ENCODE assay signal across 8 mouse cellular contexts in the genomic region with DNA sequence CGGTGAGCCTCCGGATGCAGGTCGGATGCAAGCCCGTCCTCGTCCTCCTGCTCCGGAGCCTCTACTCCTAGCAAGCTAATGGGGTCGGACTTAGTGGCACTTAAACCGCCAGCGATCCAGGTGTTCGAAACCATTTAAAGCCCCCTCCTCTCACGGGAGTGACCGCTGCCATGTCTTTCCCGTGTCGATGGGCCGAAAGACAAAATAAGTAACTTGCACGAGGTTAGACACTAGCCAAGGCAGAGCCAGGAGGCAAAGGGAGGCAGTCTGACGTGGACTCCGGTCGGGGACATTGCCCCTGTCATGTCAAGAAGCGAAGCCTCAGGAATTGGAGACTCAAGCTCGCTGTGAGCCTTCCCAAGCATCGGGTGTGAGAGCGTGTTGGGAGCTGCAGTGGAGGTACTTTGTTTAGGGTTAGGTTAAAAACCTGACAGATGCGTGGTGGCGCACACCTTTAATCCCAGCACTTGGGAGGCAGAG. TPM values are rescaled to one million over a fixed set of nuclear protein-coding genes. Genes with fewer than 3 reads are reported as not detected.
DNase-seq lines count a peak whose midpoint lies in the region; ATAC-seq and TF ChIP-seq lines count a peak whose summit lies in the region.

No protein-coding gene starts in this region.

- peak overlapping the region; percentile 97 for H3K9ac ChIP-seq in liver, adult 2 months (ENCODE audit: low read depth, low read length)
- peak overlapping the region; percentile 88 for H3K9ac ChIP-seq in embryonic facial prominence, embryonic 14.5 days (ENCODE audit: low read depth, low read length)
- H3K9ac ChIP-seq in intestine, embryonic 14.5 days (ENCODE audit: low read length) = peak overlapping the region; percentile 75
- peak overlapping the region; percentile 84 for H3K9ac ChIP-seq in midbrain, postnatal 0 days (replicated peaks; ENCODE audit: low read length, poor library complexity, severe bottlenecking)

- peaks cover 5% of the 10 kb centered on the region for H3K36me3 ChIP-seq in liver, adult 2 months (ENCODE audit: control insufficient read depth, insufficient read depth, low read length)
- peaks cover 40% of the 10 kb centered on the region for H3K36me3 ChIP-seq in embryonic facial prominence, embryonic 14.5 days (ENCODE audit: control insufficient read depth, insufficient read depth, low read length)
- H3K36me3 ChIP-seq in intestine, embryonic 14.5 days (ENCODE audit: control insufficient read depth, insufficient read depth, low read length) = peaks cover 40% of the 10 kb centered on the region
- peaks cover 27% of the 10 kb centered on the region for H3K36me3 ChIP-seq in midbrain, postnatal 0 days (ENCODE audit: insufficient read depth, low read length)

- H3K9me3 ChIP-seq in embryonic facial prominence, embryonic 14.5 days (ENCODE audit: control insufficient read depth, low read length) = no peaks in the 10 kb centered on the region
- H3K9me3 ChIP-seq in intestine, embryonic 14.5 days (ENCODE audit: control insufficient read depth, low read length) = no peaks in the 10 kb centered on the region
- H3K9me3 ChIP-seq in midbrain, postnatal 0 days (ENCODE audit: low read length) = no peaks in the 10 kb centered on the region

- H3K4me2 ChIP-seq in embryonic facial prominence, embryonic 14.5 days (ENCODE audit: low read depth, low read length) = peak overlapping the region; percentile 96
- peak overlapping the region; percentile 97 for H3K4me2 ChIP-seq in intestine, embryonic 14.5 days (ENCODE audit: low read length)
- peak overlapping the region; percentile 74 for H3K4me2 ChIP-seq in midbrain, postnatal 0 days (ENCODE audit: low read depth, low read length, poor library complexity, severe bottlenecking)

- 3% methylated on average over 25 of the region's 25 CpGs for WGBS in liver, adult 2 months
- 6% methylated on average over 25 of the region's 25 CpGs for WGBS in embryonic facial prominence, embryonic 14.5 days
- WGBS in intestine, embryonic 14.5 days = 3% methylated on average over 25 of the region's 25 CpGs
- 4% methylated on average over 25 of the region's 25 CpGs for WGBS in midbrain, postnatal 0 days

- no peak for TF ChIP-seq POLR2A in liver, adult 2 months (IDR thresholded peaks at IDR 0.05; ENCODE audit: extremely low read depth, insufficient read depth, low read length)

- ATAC-seq in embryonic facial prominence, embryonic 14.5 days (ENCODE audit: low read depth) = no peak
- ATAC-seq in intestine, embryonic 14.5 days (replicated peaks; ENCODE audit: low FRiP score, low TSS enrichment, low read depth) = no peak
- ATAC-seq in midbrain, postnatal 0 days (ENCODE audit: low FRiP score) = no peak

- H3K4me3 ChIP-seq in liver, adult 2 months (ENCODE audit: insufficient read depth, low read depth, low read length) = peak overlapping the region; percentile 97
- peak overlapping the region; percentile 95 for H3K4me3 ChIP-seq in embryonic facial prominence, embryonic 14.5 days (ENCODE audit: low read depth, low read length)
- H3K4me3 ChIP-seq in intestine, embryonic 14.5 days (ENCODE audit: low read depth, low read length) = peak overlapping the region; percentile 99
- H3K4me3 ChIP-seq in midbrain, postnatal 0 days (ENCODE audit: low read depth, low read length) = peak overlapping the region; percentile 85

- peak overlapping the region; percentile 2; the same call in 1 of the 2 replicates for H3K27ac ChIP-seq in liver, adult 2 months (replicated peaks; ENCODE audit: insufficient read depth, low read depth, low read length)
- no peak overlapping the region for H3K27ac ChIP-seq in embryonic facial prominence, embryonic 14.5 days (replicated peaks; ENCODE audit: low read depth, low read length)
- H3K27ac ChIP-seq in intestine, embryonic 14.5 days (ENCODE audit: low read depth) = no peak overlapping the region
- H3K27ac ChIP-seq in midbrain, postnatal 0 days (ENCODE audit: low read depth, low read length) = no peak overlapping the region

- peaks cover 24% of the 10 kb centered on the region for H3K79me2 ChIP-seq in liver, adult 2 months (ENCODE audit: control insufficient read depth, insufficient read depth, low read length)

- no peak for TF ChIP-seq CTCF in liver, adult 2 months (IDR thresholded peaks at IDR 0.05; ENCODE audit: low read depth, low read length)
- no peak for TF ChIP-seq CTCF in midbrain, postnatal 0 days (IDR thresholded peaks at IDR 0.05)

- peak; percentile 33 for DNase-seq in liver, adult 2 months (ENCODE audit: extremely low read depth, low read depth, low spot score)
- DNase-seq in liver = no peak
- DNase-seq in embryonic facial prominence, embryonic 14.5 days (ENCODE audit: low spot score) = no peak
- DNase-seq in intestine, embryonic 14.5 days (ENCODE audit: low spot score) = no peak
- no peak for DNase-seq in midbrain, postnatal 0 days (ENCODE audit: low spot score)
- no peak for DNase-seq in right cerebral cortex, postnatal 25 days
- no peak for DNase-seq in adrenal gland, adult 8-10 months
- DNase-seq in urinary bladder, postnatal 25 days (ENCODE audit: low spot score) = no peak

- peaks cover 7% of the 10 kb centered on the region; the same call in 1 of the 2 replicates for H3K4me1 ChIP-seq in liver, adult 2 months (ENCODE audit: control insufficient read depth, insufficient read depth, low read length)
- peaks cover 8% of the 10 kb centered on the region for H3K4me1 ChIP-seq in embryonic facial prominence, embryonic 14.5 days (ENCODE audit: control insufficient read depth, insufficient read depth, low read length)
- peaks cover 8% of the 10 kb centered on the region for H3K4me1 ChIP-seq in intestine, embryonic 14.5 days (replicated peaks; ENCODE audit: control insufficient read depth, insufficient read depth, low read length)
- peaks cover 10% of the 10 kb centered on the region for H3K4me1 ChIP-seq in midbrain, postnatal 0 days (ENCODE audit: insufficient read depth, low read length)

- H3K27me3 ChIP-seq in liver, adult 2 months (ENCODE audit: control insufficient read depth, insufficient read depth, low read length) = no peaks in the 10 kb centered on the region
- H3K27me3 ChIP-seq in embryonic facial prominence, embryonic 14.5 days (replicated peaks; ENCODE audit: control insufficient read depth, insufficient read depth, low read length) = no peaks in the 10 kb centered on the region
- no peaks in the 10 kb centered on the region for H3K27me3 ChIP-seq in intestine, embryonic 14.5 days (replicated peaks; ENCODE audit: control insufficient read depth, insufficient read depth, low read length)
- no peaks in the 10 kb centered on the region for H3K27me3 ChIP-seq in midbrain, postnatal 0 days (ENCODE audit: insufficient read depth, low read length)

RNA-seq across cellular contexts. Expression of gene Nol9, which starts 0.8 kb away (rescaled TPM):
- total RNA-seq in liver, adult 2 months (2014; rRNA removed) = 6.1 and 7.7 TPM in 2 replicates
- 9.8 and 12.3 TPM in 2 replicates for polyA plus RNA-seq in liver, adult 2 months (2012; rRNA removed)
- polyA plus RNA-seq in embryonic facial prominence, embryonic 14.5 days (2014; fragmentation: Nextera tagmentation; extraction: Ambion mirVana) = 25.1 and 26.5 TPM in 2 replicates
- polyA plus RNA-seq in intestine, embryonic 14.5 days (2014; fragmentation: Nextera tagmentation; extraction: Ambion mirVana) = 34.9 and 36.0 TPM in 2 replicates
- total RNA-seq in midbrain, postnatal 0 days (2014; rRNA removed) = 22.5 and 27.4 TPM in 2 replicates
- 17.5 and 19.0 TPM in 2 replicates for polyA plus RNA-seq in midbrain, postnatal 0 days (2015; fragmentation: Nextera tagmentation; extraction: Ambion mirVana)
- 10 to 100 TPM; 21.3 to 29.6 (median 25.8) TPM for total RNA-seq in adrenal gland, adult 8-10 months (2022)

RNA-seq across cellular contexts. Expression of gene Tas1r1, which starts 1.5 kb away (rescaled TPM):
- not detected in 2 replicates for total RNA-seq in liver, adult 2 months (2014; rRNA removed)
- polyA plus RNA-seq in liver, adult 2 months (2012; rRNA removed) = not detected in 2 replicates
- 1.2 and 1.5 TPM in 2 replicates for polyA plus RNA-seq in embryonic facial prominence, embryonic 14.5 days (2014; fragmentation: Nextera tagmentation; extraction: Ambion mirVana)
- 0.14 and 0.17 TPM in 2 replicates for polyA plus RNA-seq in intestine, embryonic 14.5 days (2014; fragmentation: Nextera tagmentation; extraction: Ambion mirVana)
- 0.11 and 1.5 TPM in 2 replicates for total RNA-seq in midbrain, postnatal 0 days (2014; rRNA removed)
- 1.6 TPM in 2 replicates for polyA plus RNA-seq in midbrain, postnatal 0 days (2015; fragmentation: Nextera tagmentation; extraction: Ambion mirVana)
- total RNA-seq in adrenal gland, adult 8-10 months (2022) = under 1 TPM in 1 of 4 experiments, not detected in 3; 0.71 TPM

RNA-seq across cellular contexts. Expression of gene Zbtb48, which starts 12.4 kb away (rescaled TPM):
- 12.0 and 16.0 TPM in 2 replicates for total RNA-seq in liver, adult 2 months (2014; rRNA removed)
- polyA plus RNA-seq in liver, adult 2 months (2012; rRNA removed) = 11.8 and 16.6 TPM in 2 replicates
- 19.0 and 19.9 TPM in 2 replicates for polyA plus RNA-seq in embryonic facial prominence, embryonic 14.5 days (2014; fragmentation: Nextera tagmentation; extraction: Ambion mirVana)
- 16.3 and 28.0 TPM in 2 replicates for polyA plus RNA-seq in intestine, embryonic 14.5 days (2014; fragmentation: Nextera tagmentation; extraction: Ambion mirVana)
- 7.8 and 8.9 TPM in 2 replicates for total RNA-seq in midbrain, postnatal 0 days (2014; rRNA removed)
- polyA plus RNA-seq in midbrain, postnatal 0 days (2015; fragmentation: Nextera tagmentation; extraction: Ambion mirVana) = 17.0 and 20.6 TPM in 2 replicates
- total RNA-seq in adrenal gland, adult 8-10 months (2022) = 10 to 100 TPM in 3 of 4 experiments, 1 to 10 TPM in 1; 7.1 to 17.4 (median 13.7) TPM

RNA-seq across cellular contexts. Expression of gene Klhl21, which starts 31.3 kb away (rescaled TPM):
- 25.8 and 30.8 TPM in 2 replicates for total RNA-seq in liver, adult 2 months (2014; rRNA removed)
- 21.8 and 23.9 TPM in 2 replicates for polyA plus RNA-seq in liver, adult 2 months (2012; rRNA removed)
- 10.9 and 11.2 TPM in 2 replicates for polyA plus RNA-seq in embryonic facial prominence, embryonic 14.5 days (2014; fragmentation: Nextera tagmentation; extraction: Ambion mirVana)
- polyA plus RNA-seq in intestine, embryonic 14.5 days (2014; fragmentation: Nextera tagmentation; extraction: Ambion mirVana) = 5.9 and 6.1 TPM in 2 replicates
- 9.0 and 13.2 TPM in 2 replicates for total RNA-seq in midbrain, postnatal 0 days (2014; rRNA removed)
- polyA plus RNA-seq in midbrain, postnatal 0 days (2015; fragmentation: Nextera tagmentation; extraction: Ambion mirVana) = 3.5 and 4.1 TPM in 2 replicates
- total RNA-seq in adrenal gland, adult 8-10 months (2022) = 10 to 100 TPM; 23.9 to 34.2 (median 31.1) TPM

RNA-seq across cellular contexts. Expression of gene Plekhg5, which starts 32.4 kb away (rescaled TPM):
- total RNA-seq in liver, adult 2 months (2014; rRNA removed) = 2.4 and 3.2 TPM in 2 replicates
- 3.2 and 6.6 TPM in 2 replicates for polyA plus RNA-seq in liver, adult 2 months (2012; rRNA removed)
- polyA plus RNA-seq in embryonic facial prominence, embryonic 14.5 days (2014; fragmentation: Nextera tagmentation; extraction: Ambion mirVana) = 12.0 and 13.4 TPM in 2 replicates
- 9.0 and 9.2 TPM in 2 replicates for polyA plus RNA-seq in intestine, embryonic 14.5 days (2014; fragmentation: Nextera tagmentation; extraction: Ambion mirVana)
- 17.6 and 33.5 TPM in 2 replicates for total RNA-seq in midbrain, postnatal 0 days (2014; rRNA removed)
- 13.0 and 15.1 TPM in 2 replicates for polyA plus RNA-seq in midbrain, postnatal 0 days (2015; fragmentation: Nextera tagmentation; extraction: Ambion mirVana)
- total RNA-seq in adrenal gland, adult 8-10 months (2022) = 10 to 100 TPM in 3 of 4 experiments, 1 to 10 TPM in 1; 8.7 to 19.5 (median 15.4) TPM
